Mouse (Mus musculus): ENCODE data around the gene Lsm12. TPM values are rescaled to one million over a fixed set of nuclear protein-coding genes. Genes with fewer than 3 reads are reported as not detected.

The Lsm12 gene
- polyA plus RNA-seq, 1 experiment: 34.4 TPM

GRCm38 (mm10) chr11:102144957-102145470 lies 40.1 kb downstream of the Lsm12 start:
- TF ChIP-seq POLR2A (IDR thresholded peaks at IDR 0.05; ENCODE audit: extremely low read depth, insufficient read depth, low read length) (no peak), CTCF (IDR thresholded peaks at IDR 0.05; ENCODE audit: extremely low read depth, insufficient read depth, low read length) (no peak)
- Histone ChIP-seq H3K27ac (ENCODE audit: insufficient read depth, low read length) (no peak overlapping the region), H3K4me3 (ENCODE audit: insufficient read depth, low read length) (no peak overlapping the region), H3K4me1 (ENCODE audit: control insufficient read depth, insufficient read depth, low read length) (no peaks in the 10 kb centered on the region)

- TF ChIP-seq POLR2A (IDR thresholded peaks at IDR 0.05; ENCODE audit: extremely low read depth, insufficient read depth, low read length) (no peak), CTCF (IDR thresholded peaks at IDR 0.05; ENCODE audit: extremely low read depth, insufficient read depth, low read length) (no peak)
- no peak overlapping the region for H3K4me3 ChIP-seq (ENCODE audit: insufficient read depth, low read length)
- no peak overlapping the region for H3K27ac ChIP-seq (ENCODE audit: insufficient read depth, low read length)
- no peaks in the 10 kb centered on the region for H3K4me1 ChIP-seq (ENCODE audit: control insufficient read depth, insufficient read depth, low read length)
Measured at GRCm38 (mm10) chr11:102142355-102142754, 42.7 kb downstream of the Lsm12 start.

- Histone ChIP-seq H3K27ac (ENCODE audit: insufficient read depth, low read length) (no peak overlapping the region), H3K4me3 (ENCODE audit: insufficient read depth, low read length) (no peak overlapping the region), H3K4me1 (ENCODE audit: control insufficient read depth, insufficient read depth, low read length) (no peaks in the 10 kb centered on the region)
- peak; percentile 55 for TF ChIP-seq CTCF (IDR thresholded peaks at IDR 0.05; ENCODE audit: extremely low read depth, insufficient read depth, low read length)
- no peak for TF ChIP-seq POLR2A (IDR thresholded peaks at IDR 0.05; ENCODE audit: extremely low read depth, insufficient read depth, low read length)
Measured at GRCm38 (mm10) chr11:102140508-102140907, 44.6 kb downstream of the Lsm12 start.

- no peaks in the 10 kb centered on the region for H3K4me1 ChIP-seq (ENCODE audit: control insufficient read depth, insufficient read depth, low read length)
- no peak for TF ChIP-seq POLR2A (IDR thresholded peaks at IDR 0.05; ENCODE audit: extremely low read depth, insufficient read depth, low read length)
- TF ChIP-seq CTCF (IDR thresholded peaks at IDR 0.05; ENCODE audit: extremely low read depth, insufficient read depth, low read length): peak; percentile 86
- H3K4me3 ChIP-seq (ENCODE audit: insufficient read depth, low read length): no peak overlapping the region
- no peak overlapping the region for H3K27ac ChIP-seq (ENCODE audit: insufficient read depth, low read length)
Measured at GRCm38 (mm10) chr11:102138447-102138740, 46.7 kb downstream of the Lsm12 start.

GRCm38 (mm10) chr11:102137625-102138446 lies 47.3 kb downstream of the Lsm12 start:
- H3K27ac ChIP-seq (ENCODE audit: insufficient read depth, low read length): no peak overlapping the region
- no peak for TF ChIP-seq CTCF (IDR thresholded peaks at IDR 0.05; ENCODE audit: extremely low read depth, insufficient read depth, low read length)
- TF ChIP-seq POLR2A (IDR thresholded peaks at IDR 0.05; ENCODE audit: extremely low read depth, insufficient read depth, low read length): no peak
- no peaks in the 10 kb centered on the region for H3K4me1 ChIP-seq (ENCODE audit: control insufficient read depth, insufficient read depth, low read length)
- H3K4me3 ChIP-seq (ENCODE audit: insufficient read depth, low read length): no peak overlapping the region

- Histone ChIP-seq H3K27ac (ENCODE audit: insufficient read depth, low read length) (no peak overlapping the region), H3K4me1 (ENCODE audit: control insufficient read depth, insufficient read depth, low read length) (no peaks in the 10 kb centered on the region), H3K4me3 (ENCODE audit: insufficient read depth, low read length) (no peak overlapping the region)
- no peak for TF ChIP-seq POLR2A (IDR thresholded peaks at IDR 0.05; ENCODE audit: extremely low read depth, insufficient read depth, low read length)
- no peak for TF ChIP-seq CTCF (IDR thresholded peaks at IDR 0.05; ENCODE audit: extremely low read depth, insufficient read depth, low read length)
Measured at GRCm38 (mm10) chr11:102134516-102134915, 50.6 kb downstream of the Lsm12 start.

- no peak overlapping the region for H3K27ac ChIP-seq (ENCODE audit: insufficient read depth, low read length)
- TF ChIP-seq CTCF (IDR thresholded peaks at IDR 0.05; ENCODE audit: extremely low read depth, insufficient read depth, low read length) (no peak), POLR2A (IDR thresholded peaks at IDR 0.05; ENCODE audit: extremely low read depth, insufficient read depth, low read length) (no peak)
- no peaks in the 10 kb centered on the region for H3K4me1 ChIP-seq (ENCODE audit: control insufficient read depth, insufficient read depth, low read length)
- no peak overlapping the region for H3K4me3 ChIP-seq (ENCODE audit: insufficient read depth, low read length)
Measured at GRCm38 (mm10) chr11:102117386-102117785, 67.7 kb downstream of the Lsm12 start.

GRCm38 (mm10) chr11:102116241-102116640 lies 68.9 kb downstream of the Lsm12 start:
- Histone ChIP-seq H3K4me1 (ENCODE audit: control insufficient read depth, insufficient read depth, low read length) (no peaks in the 10 kb centered on the region), H3K4me3 (ENCODE audit: insufficient read depth, low read length) (no peak overlapping the region), H3K27ac (ENCODE audit: insufficient read depth, low read length) (no peak overlapping the region)
- TF ChIP-seq POLR2A (IDR thresholded peaks at IDR 0.05; ENCODE audit: extremely low read depth, insufficient read depth, low read length): no peak
- no peak for TF ChIP-seq CTCF (IDR thresholded peaks at IDR 0.05; ENCODE audit: extremely low read depth, insufficient read depth, low read length)

Other genes starting within 250 kb of the Lsm12 start
- 0.09 and 0.10 TPM in 2 replicates for gene Sost, start 218.3 kb downstream of the Lsm12 start, polyA plus RNA-seq (2012; rRNA removed)
- gene Cfap97d1, start 201.0 kb downstream of the Lsm12 start, polyA plus RNA-seq (2012; rRNA removed): not detected in 2 replicates
- 162 and 171 TPM in 2 replicates for gene Dusp3, start 198.3 kb downstream of the Lsm12 start, polyA plus RNA-seq (2012; rRNA removed)
- gene Mpp3, start 156.8 kb downstream of the Lsm12 start, polyA plus RNA-seq (2012; rRNA removed): 57.9 and 60.4 TPM in 2 replicates
- 0.15 and 0.19 TPM in 2 replicates for gene Cd300lg, start 143.8 kb downstream of the Lsm12 start, polyA plus RNA-seq (2012; rRNA removed)
- gene Mpp2, start 96.8 kb downstream of the Lsm12 start, polyA plus RNA-seq (2012; rRNA removed): 128 and 133 TPM in 2 replicates
- gene Ppy, start 84.0 kb downstream of the Lsm12 start, polyA plus RNA-seq (2012; rRNA removed): not detected in 2 replicates
- not detected in 2 replicates for gene Pyy, start 77.5 kb downstream of the Lsm12 start, polyA plus RNA-seq (2012; rRNA removed)
- gene Nags, start 39.8 kb downstream of the Lsm12 start, polyA plus RNA-seq (2012; rRNA removed): 0.04 and 0.08 TPM in 2 replicates
- 28.4 and 31.4 TPM in 2 replicates for gene Tmem101, start 28.9 kb downstream of the Lsm12 start, polyA plus RNA-seq (2012; rRNA removed)
- gene G6pc3, start 4.3 kb upstream of the Lsm12 start, polyA plus RNA-seq (2012; rRNA removed): 97.1 TPM in 2 replicates
- gene Hdac5, start 44.9 kb upstream of the Lsm12 start, polyA plus RNA-seq (2012; rRNA removed): 191 and 237 TPM in 2 replicates
- 1.3 and 1.4 TPM in 2 replicates for gene BC030867, start 63.6 kb upstream of the Lsm12 start, polyA plus RNA-seq (2012; rRNA removed)
- gene Asb16, start 83.4 kb upstream of the Lsm12 start, polyA plus RNA-seq (2012; rRNA removed): 1.9 and 2.2 TPM in 2 replicates
- gene Tmub2, start 99.6 kb upstream of the Lsm12 start, polyA plus RNA-seq (2012; rRNA removed): 95.3 and 97.0 TPM in 2 replicates
- gene Atxn7l3, start 111.3 kb upstream of the Lsm12 start, polyA plus RNA-seq (2012; rRNA removed): 171 and 180 TPM in 2 replicates
- gene Ubtf, start 134.4 kb upstream of the Lsm12 start, polyA plus RNA-seq (2012; rRNA removed): 84.1 and 86.8 TPM in 2 replicates
- 0.02 and 0.04 TPM in 2 replicates for gene Slc4a1, start 180.9 kb upstream of the Lsm12 start, polyA plus RNA-seq (2012; rRNA removed)
- 511 and 558 TPM in 2 replicates for gene Rundc3a, start 208.1 kb upstream of the Lsm12 start, polyA plus RNA-seq (2012; rRNA removed)
- gene Slc25a39, start 222.7 kb upstream of the Lsm12 start, polyA plus RNA-seq (2012; rRNA removed): 85.9 and 88.4 TPM in 2 replicates
- 64.6 and 67.2 TPM in 2 replicates for gene Grn, start 245.0 kb upstream of the Lsm12 start, polyA plus RNA-seq (2012; rRNA removed)

Measured in cortical plate, adult 2 months (tissue).